Mouse (Mus musculus): ENCODE data around the gene Efcab2. TPM values are rescaled to one million over a fixed set of nuclear protein-coding genes. Genes with fewer than 3 reads are reported as not detected.

Gene Efcab2
- 2.0 and 2.2 TPM in 2 replicates for total RNA-seq (2014; rRNA removed)
- polyA plus RNA-seq (2012; rRNA removed) = 0.29 and 0.46 TPM in 2 replicates

- under 1% methylated on average over 68 of the region's 70 CpGs for WGBS
- no peaks in the 10 kb centered on the region for H3K27me3 ChIP-seq (ENCODE audit: control insufficient read depth, insufficient read depth, low read length)
- no peaks in the 10 kb centered on the region for H3K4me1 ChIP-seq (ENCODE audit: control insufficient read depth, insufficient read depth, low read length)
- TF ChIP-seq POLR2A (IDR thresholded peaks at IDR 0.05; ENCODE audit: extremely low read depth, insufficient read depth, low read length) (peak; percentile 91; the same call in 1 of the 2 replicates), CTCF (IDR thresholded peaks at IDR 0.05; ENCODE audit: low read depth, low read length) (peak; percentile 52)
- peak within 1 kb of the TSS; percentile 100 for H3K27ac ChIP-seq (replicated peaks; ENCODE audit: insufficient read depth, low read depth, low read length)
- DNase-seq (ENCODE audit: extremely low read depth, low read depth, low spot score) = peak; percentile 80
- peak within 1 kb of the TSS; percentile 98 for H3K4me3 ChIP-seq (ENCODE audit: insufficient read depth, low read depth, low read length)
- peak within 1 kb of the TSS; percentile 100 for H3K9ac ChIP-seq (ENCODE audit: low read depth, low read length)
- no peaks in the 10 kb centered on the region for H3K36me3 ChIP-seq (ENCODE audit: control insufficient read depth, insufficient read depth, low read length)
- no peaks in the 10 kb centered on the region for H3K79me2 ChIP-seq (ENCODE audit: control insufficient read depth, insufficient read depth, low read length)
These were observed at the start of gene Efcab2 for GRCm38 (mm10) chr1:178405951-178406711. Gene Efcab2 (plus strand): TSS chr1:178406085.

- H3K4me3 ChIP-seq (ENCODE audit: insufficient read depth, low read depth, low read length) = no peak overlapping the region
- H3K27ac ChIP-seq (replicated peaks; ENCODE audit: insufficient read depth, low read depth, low read length) = no peak overlapping the region
- WGBS = 84% methylated on average over 12 of the region's 12 CpGs
- DNase-seq (ENCODE audit: extremely low read depth, low read depth, low spot score) = no peak
- H3K36me3 ChIP-seq (ENCODE audit: control insufficient read depth, insufficient read depth, low read length) = no peaks in the 10 kb centered on the region
- TF ChIP-seq POLR2A (IDR thresholded peaks at IDR 0.05; ENCODE audit: extremely low read depth, insufficient read depth, low read length) (no peak), CTCF (IDR thresholded peaks at IDR 0.05; ENCODE audit: low read depth, low read length) (no peak)
- no peak overlapping the region for H3K9ac ChIP-seq (ENCODE audit: low read depth, low read length)
- H3K4me1 ChIP-seq (ENCODE audit: control insufficient read depth, insufficient read depth, low read length) = no peaks in the 10 kb centered on the region; the same call in 1 of the 2 replicates
- H3K79me2 ChIP-seq (ENCODE audit: control insufficient read depth, insufficient read depth, low read length) = no peaks in the 10 kb centered on the region
- no peaks in the 10 kb centered on the region for H3K27me3 ChIP-seq (ENCODE audit: control insufficient read depth, insufficient read depth, low read length)
These were observed 47.8 kb upstream of the Efcab2 start for GRCm38 (mm10) chr1:178357776-178358710.

- Histone ChIP-seq H3K27me3 (ENCODE audit: control insufficient read depth, insufficient read depth, low read length) (no peaks in the 10 kb centered on the region), H3K27ac (replicated peaks; ENCODE audit: insufficient read depth, low read depth, low read length) (no peak overlapping the region), H3K79me2 (ENCODE audit: control insufficient read depth, insufficient read depth, low read length) (no peaks in the 10 kb centered on the region), H3K4me1 (ENCODE audit: control insufficient read depth, insufficient read depth, low read length) (no peaks in the 10 kb centered on the region), H3K36me3 (ENCODE audit: control insufficient read depth, insufficient read depth, low read length) (no peaks in the 10 kb centered on the region), H3K9ac (ENCODE audit: low read depth, low read length) (no peak overlapping the region), H3K4me3 (ENCODE audit: insufficient read depth, low read depth, low read length) (no peak overlapping the region)
- DNase-seq (ENCODE audit: extremely low read depth, low read depth, low spot score) = no peak
- WGBS = 95% methylated on average over 11 of the region's 11 CpGs
- TF ChIP-seq POLR2A (IDR thresholded peaks at IDR 0.05; ENCODE audit: extremely low read depth, insufficient read depth, low read length) (no peak), CTCF (IDR thresholded peaks at IDR 0.05; ENCODE audit: low read depth, low read length) (no peak)
These were observed 45.6 kb upstream of the Efcab2 start for GRCm38 (mm10) chr1:178360264-178360663.

GRCm38 (mm10) chr1:178360702-178361101, 45.2 kb upstream of the Efcab2 start:
- Histone ChIP-seq H3K27me3 (ENCODE audit: control insufficient read depth, insufficient read depth, low read length) (no peaks in the 10 kb centered on the region), H3K36me3 (ENCODE audit: control insufficient read depth, insufficient read depth, low read length) (no peaks in the 10 kb centered on the region), H3K4me1 (ENCODE audit: control insufficient read depth, insufficient read depth, low read length) (no peaks in the 10 kb centered on the region), H3K9ac (ENCODE audit: low read depth, low read length) (no peak overlapping the region), H3K4me3 (ENCODE audit: insufficient read depth, low read depth, low read length) (no peak overlapping the region), H3K27ac (replicated peaks; ENCODE audit: insufficient read depth, low read depth, low read length) (no peak overlapping the region), H3K79me2 (ENCODE audit: control insufficient read depth, insufficient read depth, low read length) (no peaks in the 10 kb centered on the region)
- 91% methylated on average over 2 of the region's 2 CpGs for WGBS
- TF ChIP-seq POLR2A (IDR thresholded peaks at IDR 0.05; ENCODE audit: extremely low read depth, insufficient read depth, low read length) (no peak), CTCF (IDR thresholded peaks at IDR 0.05; ENCODE audit: low read depth, low read length) (no peak)
- no peak for DNase-seq (ENCODE audit: extremely low read depth, low read depth, low spot score)

- Histone ChIP-seq H3K27ac (replicated peaks; ENCODE audit: insufficient read depth, low read depth, low read length) (no peak overlapping the region), H3K4me3 (ENCODE audit: insufficient read depth, low read depth, low read length) (no peak overlapping the region), H3K36me3 (ENCODE audit: control insufficient read depth, insufficient read depth, low read length) (no peaks in the 10 kb centered on the region), H3K79me2 (ENCODE audit: control insufficient read depth, insufficient read depth, low read length) (no peaks in the 10 kb centered on the region), H3K4me1 (ENCODE audit: control insufficient read depth, insufficient read depth, low read length) (peaks cover 4% of the 10 kb centered on the region; the same call in 1 of the 2 replicates), H3K27me3 (ENCODE audit: control insufficient read depth, insufficient read depth, low read length) (no peaks in the 10 kb centered on the region), H3K9ac (ENCODE audit: low read depth, low read length) (no peak overlapping the region)
- WGBS = 92% methylated on average over 6 of the region's 6 CpGs
- no peak for DNase-seq (ENCODE audit: extremely low read depth, low read depth, low spot score)
- TF ChIP-seq CTCF (IDR thresholded peaks at IDR 0.05; ENCODE audit: low read depth, low read length) (no peak), POLR2A (IDR thresholded peaks at IDR 0.05; ENCODE audit: extremely low read depth, insufficient read depth, low read length) (no peak)
These were observed 40.7 kb upstream of the Efcab2 start for GRCm38 (mm10) chr1:178365171-178365570.
